Mouse (Mus musculus): ENCODE data around the gene Zfp668.
"Not testable (repeated sequence)": the region's sequence is repeated elsewhere in the genome, so short reads cannot be mapped to it uniquely, and the experiment has no call there.

The Zfp668 gene

DNA sequence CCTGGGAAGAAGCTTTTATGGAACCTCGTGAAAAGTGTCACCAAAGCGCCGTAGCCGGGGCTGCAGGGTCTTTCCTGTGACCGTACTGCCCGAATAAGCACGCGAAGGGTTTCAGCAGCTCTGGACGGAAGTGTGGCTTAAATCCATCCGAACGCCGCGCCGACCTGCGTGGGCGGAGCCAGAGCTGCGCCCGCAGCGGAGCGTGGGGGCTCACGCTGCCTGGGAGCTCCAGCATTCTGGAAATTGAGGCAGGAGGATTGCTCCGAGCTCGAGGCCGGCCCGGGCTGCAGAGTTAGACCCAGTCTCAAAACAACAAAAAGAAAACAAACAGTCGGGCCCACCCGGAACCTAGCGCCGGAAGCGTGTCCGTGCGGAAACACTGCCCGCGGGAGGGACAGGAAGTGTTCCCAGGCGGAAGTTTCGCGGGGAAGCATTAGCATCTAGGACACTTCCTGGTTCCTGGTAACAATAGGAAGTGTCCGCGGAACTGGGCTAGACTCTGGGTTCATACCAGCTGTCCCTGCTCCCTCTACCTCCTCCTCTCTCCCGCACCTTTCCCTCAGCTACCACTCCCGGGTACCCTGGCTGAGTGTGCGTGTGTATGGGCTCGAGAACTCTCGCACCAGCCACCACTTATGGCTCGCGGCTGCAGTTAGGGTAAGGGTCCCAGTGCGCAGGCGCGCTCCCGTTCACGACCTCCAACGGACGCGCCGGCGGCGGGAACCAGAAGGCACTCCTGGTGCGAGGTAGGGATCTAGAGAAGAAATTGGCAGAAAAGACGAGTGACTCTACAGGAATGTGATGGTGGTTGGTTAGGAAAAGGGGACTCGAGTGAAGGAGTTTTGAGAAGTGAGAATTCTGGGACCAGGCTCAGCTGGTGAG, at the start of gene Zfp668:
Zfp668 (minus strand) TSS at position 362 of the 882 bp plus-strand sequence.
- DNase-seq, result peak; percentile 93

DNA sequence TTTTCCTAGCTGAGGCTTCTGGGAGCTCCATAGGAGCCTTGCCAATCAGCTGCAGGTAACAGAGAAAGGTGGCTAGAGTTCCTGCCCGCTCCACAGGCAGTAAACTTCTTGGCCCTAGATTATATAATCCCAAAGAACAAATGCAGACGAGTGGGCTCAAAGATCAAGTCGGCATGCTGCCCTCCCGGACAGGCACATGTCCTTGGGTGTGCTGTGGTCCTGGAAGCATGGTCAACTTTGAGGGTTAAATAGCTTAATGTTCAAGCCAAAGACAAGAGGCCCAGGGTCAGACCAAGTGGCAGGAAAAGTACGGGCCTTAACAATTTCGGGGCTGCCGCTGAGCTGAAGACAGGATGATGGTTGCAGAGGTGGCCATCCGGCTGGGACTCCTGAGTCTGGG, 49.4 kb upstream of the Zfp668 start:
- DNase-seq, result peak; percentile 76

DNA sequence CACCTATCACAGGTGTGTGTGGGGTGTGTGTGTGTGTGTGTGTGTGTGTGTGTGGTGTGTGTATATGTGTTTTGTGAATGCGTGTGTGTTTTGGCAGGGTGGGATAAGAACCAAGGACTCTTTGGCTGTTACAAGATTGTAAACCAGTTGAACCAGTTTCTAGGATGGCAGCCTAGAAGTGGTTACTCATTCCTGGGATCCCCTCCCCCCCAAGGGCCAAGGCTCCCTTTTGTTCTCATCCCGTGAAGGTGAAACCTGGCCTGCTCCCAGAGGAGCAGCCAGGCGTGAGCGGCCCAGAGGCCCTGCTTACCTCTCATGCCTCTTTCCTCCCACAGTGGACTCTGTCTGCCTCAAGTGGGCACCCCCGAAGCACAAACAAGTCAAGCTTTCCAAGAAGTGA, 48.6 kb upstream of the Zfp668 start:
- DNase-seq, result peak; percentile 85

DNA sequence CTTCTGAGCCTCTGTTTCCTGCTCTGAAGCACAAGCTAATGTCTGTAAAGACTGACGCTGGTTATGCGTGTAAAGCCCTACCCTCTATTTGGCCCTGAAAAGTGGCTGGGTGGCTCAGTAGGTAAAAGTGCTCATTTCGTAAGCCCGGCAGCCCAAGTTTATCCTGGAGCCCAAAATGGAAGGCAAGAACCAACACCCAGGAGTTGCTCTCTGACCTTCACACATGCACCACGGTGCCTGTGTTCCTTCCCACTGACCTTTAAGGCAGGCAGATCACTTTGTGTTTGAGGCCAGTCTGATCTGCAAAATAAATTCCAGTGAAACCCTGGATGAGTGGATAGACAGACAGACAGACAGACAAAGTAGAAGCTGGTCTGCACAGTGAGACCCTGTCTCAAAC, 47.1 kb upstream of the Zfp668 start:
- DNase-seq, result peak; percentile 44

DNA sequence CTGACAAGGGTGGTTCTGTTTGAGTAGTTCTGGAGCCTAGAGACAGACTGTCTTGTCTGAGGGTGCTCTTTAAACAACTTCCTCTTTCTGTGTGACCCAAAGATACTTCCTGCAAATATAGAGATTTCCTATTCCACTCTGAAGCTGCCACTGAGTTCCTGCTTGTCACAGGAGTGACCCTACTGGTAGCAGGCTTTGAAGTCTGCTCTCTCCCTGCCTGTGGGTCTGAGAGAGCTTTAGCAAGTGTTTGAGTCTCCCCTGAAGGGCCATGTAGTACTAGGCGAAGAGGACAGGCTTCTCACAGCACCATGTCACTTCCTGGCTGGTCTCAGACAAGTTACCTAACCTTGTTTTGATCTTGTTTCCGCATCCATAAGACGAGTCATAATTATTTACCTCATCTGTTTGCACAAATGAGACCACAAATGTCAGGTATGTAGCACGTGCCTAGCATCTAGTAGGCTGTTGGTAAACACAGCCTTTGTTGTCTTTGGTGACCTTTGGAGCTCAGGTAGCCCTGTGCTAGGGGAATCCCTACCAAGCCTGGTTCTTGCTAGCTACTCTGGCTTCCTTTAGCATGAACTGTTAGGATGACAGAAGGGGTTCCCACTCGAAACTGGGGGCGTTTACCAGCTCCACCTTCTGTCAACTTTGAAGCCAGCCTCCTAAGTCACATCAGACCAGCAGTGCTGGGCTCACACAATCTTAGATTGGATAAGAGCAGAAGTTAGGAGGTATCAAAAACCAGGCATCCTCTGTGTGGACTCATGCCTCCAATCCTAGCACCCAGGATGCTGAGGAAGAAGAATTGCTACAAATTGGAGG, 46.0 kb upstream of the Zfp668 start:
- no peak for DNase-seq

DNA sequence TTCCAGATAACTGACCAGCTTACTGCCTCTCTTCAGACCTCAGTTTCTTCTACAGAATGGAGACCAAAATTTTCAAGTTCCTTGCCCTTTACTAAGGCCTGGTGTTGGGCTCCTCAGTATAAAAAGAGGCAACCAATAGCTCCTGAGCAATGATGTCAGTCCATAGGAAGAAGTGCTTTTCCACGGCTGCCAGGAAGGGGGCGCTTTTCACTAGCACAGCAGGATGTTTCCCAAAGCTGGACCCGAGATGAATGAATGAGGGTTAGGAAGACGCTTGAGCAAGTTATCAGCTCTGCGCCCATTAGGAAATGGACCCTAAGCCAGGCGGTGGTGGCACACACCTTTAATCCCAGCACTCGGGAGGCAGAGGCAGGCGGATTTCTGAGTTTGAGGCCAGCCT, 44.9 kb upstream of the Zfp668 start:
- peak; percentile 53 for DNase-seq

DNA sequence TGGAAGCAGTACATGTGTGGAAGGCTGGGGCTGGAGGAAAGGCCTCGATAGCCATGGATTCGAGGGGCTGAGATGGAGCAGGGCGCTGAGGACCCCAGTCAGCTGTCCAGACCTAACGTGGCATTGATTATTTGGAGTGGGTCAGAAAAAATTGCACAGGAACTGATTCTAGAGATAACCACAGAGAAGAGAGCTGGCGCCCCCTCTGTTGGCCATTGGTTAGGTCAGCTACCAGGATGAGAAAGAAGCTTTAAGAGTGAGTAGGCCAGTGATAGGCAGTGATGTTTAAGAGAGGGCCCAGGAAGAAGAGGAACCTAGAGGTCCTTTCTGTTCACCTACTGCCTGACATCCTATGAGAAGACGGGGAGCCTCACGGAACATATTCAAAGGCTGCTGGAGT, 42.7 kb upstream of the Zfp668 start:
- peak; percentile 36 for DNase-seq

DNA sequence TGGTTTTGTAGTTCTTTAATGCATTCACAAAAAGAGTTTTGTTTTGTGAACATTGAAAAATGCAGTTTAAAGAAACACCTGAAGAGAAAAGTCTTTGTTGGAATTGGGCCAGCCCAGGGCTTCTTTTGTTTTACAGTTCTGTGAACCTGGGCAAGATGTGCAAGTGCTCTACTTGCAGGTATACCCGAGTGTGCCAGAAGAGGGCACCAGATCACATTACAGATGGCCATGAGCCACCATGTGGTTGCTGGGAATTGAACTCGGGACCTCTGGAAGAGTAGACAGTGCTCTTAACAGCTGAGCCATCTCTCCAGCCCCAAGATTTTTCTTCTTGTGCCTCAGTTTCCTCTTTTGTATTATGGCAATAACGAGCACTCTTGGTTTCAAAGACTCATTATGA, 41.6 kb upstream of the Zfp668 start:
- DNase-seq, result peak; percentile 75

DNA sequence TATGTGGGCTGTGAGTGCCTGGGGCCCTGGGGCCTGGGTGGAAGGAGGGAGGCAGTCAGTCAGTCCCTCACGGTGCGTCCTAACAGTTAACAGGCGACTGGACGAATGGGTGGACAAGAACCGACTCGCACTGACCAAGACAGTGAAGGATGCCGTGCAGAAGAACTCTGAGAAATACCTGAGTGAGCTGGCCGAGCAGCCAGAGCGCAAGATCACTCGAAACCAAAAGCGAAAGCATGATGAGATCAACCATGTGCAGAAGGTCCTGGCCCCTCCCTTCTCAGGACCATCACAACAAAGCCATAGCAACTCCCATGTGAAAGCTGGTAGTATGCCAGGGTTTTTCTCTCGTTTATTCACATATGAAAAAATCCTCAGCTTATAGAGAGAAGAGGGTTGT, 38.7 kb upstream of the Zfp668 start:
- no peak for DNase-seq

DNA sequence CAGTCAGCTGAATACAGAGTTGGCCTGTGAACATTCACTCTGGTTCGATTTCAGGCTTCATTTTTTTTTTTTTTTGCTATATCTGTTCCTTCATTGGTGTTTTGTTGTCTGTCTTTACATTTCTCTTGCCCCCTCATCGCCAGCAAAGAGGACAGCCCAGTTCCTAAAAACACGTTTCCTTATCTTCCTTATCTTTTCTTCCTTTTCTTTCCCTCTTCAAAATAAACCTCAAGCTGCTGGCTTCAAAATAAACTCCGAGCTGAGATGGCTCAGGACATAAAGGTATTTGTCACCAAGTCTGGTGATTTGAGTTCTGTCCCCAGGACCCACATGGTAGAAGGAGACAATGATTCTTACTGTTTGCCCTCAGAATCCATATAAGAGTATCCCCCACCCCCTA, 36.3 kb upstream of the Zfp668 start:
- DNase-seq, result no peak

DNA sequence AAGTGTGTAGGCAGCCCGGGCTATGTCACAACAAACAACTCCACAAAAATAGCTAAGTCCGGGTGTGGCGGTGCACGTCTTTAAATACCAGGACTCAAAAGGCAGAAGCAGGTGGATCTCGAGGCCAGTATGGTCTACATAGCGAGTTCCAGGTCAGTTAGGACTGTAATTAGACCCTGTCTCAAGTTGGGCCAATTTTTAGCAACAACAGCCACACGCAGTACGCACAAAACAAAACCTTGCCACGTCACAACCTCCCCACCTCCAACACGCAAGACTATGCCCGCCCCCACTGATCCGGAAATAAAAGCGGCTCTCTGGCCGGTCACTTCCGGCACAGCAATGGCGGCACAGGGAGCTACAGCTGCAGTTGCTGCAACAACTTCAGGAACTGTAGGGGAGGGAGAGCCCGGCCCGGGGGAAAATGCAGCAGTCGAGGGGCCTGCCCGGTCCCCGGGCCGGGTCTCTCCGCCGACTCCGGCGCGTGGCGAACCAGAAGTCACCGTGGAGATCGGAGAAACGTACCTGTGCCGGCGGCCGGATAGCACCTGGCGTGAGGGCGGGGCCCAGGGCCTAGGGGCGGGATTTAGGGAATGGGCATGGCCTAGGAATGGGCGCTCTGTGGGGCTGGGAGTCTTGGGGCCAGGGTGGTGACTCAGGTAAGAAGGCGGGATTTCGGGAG, 35.7 kb upstream of the Zfp668 start, which contains the start of gene Kat8:
Kat8 (plus strand) TSS at position 327 of the 682 bp plus-strand sequence.
- peak; percentile 94 for DNase-seq

DNA sequence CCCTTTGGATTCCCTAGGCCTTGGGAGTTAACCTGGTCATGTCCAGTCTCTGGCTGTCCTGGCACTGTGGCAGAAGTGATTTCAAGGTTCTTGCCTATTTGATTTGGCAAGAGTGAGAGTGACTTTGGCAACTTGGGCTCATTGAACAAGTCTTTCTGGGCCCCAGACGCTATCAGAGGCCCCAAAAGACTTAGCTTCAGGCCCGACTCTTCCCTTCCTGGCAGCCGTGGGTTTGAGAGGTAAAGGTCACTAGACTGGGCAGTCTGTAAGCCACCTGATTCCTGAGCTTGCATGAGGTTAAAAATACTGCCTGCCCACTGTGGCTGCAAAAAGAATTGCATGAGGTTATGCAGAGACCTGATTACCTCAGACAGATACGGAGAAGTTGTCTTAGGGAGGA, 32.0 kb upstream of the Zfp668 start:
- DNase-seq, result no peak

DNA sequence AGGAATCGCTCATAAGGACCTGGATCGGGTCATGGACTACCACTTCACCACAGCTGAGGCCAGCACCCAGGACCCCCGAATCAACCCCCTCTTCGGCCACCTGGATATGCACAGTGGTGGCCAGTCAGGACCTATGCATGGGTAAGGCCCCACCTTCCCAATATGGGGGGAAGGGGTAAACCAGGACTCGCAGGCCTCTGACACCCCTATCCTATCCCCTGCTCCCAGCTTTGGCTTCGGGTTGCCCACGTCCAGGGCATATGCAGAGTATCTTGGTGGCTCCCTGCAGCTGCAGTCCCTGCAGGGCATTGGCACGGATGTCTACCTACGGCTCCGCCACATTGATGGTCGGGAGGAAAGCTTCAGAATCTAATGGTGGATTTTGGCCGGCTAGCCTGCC, 31.3 kb upstream of the Zfp668 start:
- no peak for DNase-seq

DNA sequence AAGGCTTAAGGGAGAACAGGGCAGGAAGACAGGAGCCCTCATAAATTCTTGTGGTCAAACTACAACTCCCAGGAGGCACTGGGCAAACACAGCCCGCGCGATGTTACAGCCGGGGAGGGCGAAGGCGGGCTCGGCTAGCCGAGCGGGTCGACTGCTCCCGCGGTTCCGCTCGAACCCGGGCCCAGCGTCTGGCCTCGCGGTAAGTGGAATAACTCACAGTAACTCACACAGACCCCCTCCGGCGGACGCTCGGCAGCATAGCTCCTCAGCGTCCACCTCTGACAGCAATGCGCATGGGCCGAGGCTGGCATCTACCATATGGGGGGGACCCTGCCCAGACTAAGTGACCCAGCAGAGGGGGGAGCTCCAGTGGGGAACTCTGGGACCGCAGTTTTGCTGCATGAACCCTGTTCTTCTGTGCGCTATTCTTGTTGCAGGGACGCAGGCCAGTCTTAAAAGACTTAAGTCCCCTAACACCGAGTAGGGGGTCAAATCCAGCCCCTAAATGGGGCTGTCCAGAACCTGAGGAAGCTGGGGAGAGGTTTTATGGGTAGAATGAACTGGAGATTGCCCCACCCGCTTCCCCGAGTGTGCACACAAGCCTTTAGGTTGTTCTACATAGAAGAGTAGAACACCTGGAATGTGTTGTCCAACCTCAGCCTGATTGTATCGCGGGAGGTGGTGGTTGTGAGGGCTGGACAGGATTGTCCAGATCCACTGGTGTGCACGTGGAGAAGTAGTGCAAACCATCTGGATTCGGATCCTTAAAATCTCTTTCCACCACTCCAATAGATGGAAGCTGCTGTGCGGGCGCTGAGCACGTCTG, 27.6 kb upstream of the Zfp668 start, which contains the start of gene Bckdk:
Bckdk (plus strand) TSS at position 112 of the 826 bp plus-strand sequence.
- peak; percentile 73 for DNase-seq

DNA sequence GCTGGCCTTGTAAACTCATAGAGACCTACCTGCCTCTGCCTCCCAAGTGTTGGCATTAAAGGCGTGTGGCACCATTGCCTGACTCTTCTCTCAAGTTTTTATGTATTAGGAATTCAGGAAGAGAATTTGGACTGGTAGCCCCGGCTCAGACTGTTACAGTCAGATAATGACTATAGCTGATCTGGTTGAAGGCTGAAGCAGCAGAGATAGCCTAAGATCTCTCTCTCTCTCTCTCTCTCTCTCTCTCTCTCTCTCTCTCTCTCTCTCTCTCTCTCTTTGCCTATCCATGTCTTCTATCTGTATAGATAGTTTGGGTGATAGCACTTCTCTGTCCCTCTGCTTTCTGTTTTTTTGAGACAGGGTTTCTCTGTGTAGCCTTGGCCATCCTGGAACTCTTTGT, 25.1 kb upstream of the Zfp668 start:
- no peak for DNase-seq

DNA sequence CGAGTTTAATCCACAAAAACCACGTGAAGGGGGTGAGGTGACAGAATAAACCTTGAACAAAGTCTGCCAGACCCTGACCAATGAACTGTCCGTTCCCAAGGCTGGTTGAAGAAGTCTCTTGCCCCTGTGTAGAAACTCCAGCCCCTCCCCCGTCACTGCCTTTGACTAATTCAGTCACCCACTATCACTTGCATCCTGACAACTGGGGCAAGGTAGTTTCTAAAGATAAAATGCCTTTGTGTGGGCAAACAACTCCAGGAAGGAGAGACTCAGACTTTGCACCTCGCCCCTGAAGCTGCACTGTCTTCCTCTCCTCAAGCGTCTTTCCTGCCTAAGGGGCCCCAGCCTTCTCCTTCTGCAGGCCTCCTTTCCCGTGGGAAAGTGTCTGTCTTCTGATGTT, 23.4 kb upstream of the Zfp668 start:
- no peak for DNase-seq

DNA sequence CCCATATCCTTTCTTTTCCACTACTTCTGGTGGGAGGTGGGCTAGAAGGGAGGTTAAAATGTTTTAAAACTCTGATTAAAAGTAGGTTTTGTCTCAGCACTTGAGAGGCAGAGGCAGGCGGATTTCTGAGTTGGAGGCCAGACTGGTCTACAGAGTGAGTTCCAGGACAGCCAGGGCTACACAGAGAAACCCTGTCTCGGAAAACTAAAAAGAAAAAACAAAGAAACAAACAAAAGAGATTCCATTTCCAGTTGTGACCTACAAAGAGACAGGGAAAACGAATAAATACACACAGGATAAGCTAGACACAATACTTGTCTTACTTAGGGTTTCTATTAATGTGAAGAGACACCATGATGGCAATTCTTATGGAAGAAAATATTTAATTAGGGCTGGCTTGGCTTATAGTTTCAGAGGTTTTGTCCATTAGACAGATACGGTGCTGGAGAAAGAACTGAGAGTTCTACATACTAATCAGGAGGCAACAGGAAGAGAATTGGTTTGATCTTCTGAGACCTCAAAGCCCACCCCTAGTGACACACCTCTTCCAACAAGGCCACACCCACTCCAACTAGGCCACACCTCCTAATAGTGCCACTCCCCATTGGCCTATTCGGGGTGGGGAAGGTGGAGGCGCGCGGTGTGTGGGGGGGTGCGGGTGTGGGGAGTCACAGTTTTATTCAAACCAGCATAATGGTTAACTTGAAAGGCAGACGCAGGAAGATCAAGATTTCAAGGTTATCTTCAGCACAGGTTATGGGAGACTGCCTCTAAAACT, 21.7 kb upstream of the Zfp668 start:
- no peak for DNase-seq

DNA sequence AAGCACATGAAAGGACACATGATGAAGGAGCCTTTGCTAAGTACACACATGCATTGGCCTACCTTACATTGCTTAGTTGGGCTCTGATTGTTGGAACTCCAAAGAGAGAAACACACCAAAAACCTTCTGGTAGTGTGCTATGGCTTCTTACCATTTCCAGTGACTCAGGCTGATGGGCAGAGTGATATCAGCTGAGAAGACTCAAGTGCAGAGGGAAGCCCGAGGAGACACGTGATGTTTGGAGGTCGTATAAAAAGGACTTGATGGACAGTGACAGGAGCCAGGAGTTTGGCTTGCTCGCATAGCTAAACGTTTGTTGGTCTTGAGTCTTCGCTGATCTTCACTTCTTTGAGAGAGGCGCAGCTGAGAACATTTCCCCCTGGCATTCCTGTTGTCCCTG, 20.9 kb upstream of the Zfp668 start:
- no peak for DNase-seq

DNA sequence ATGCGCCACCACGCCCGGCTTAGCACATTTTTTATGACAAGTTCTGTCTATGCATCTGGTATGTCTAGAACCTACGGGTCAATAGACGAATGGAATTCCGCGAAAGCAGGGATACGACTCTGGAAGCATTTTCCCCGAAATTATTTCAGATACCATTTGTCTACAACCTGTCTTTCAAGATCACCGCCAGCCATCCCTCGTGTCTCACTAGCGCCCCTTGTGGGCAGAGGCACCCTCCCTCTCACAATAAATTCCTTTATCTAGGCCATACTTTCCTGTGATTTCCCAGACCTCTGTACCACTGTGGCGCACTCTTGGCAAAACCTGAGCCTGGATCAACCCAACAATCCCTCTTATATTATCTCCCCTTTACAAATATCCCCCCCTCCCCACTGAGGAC, 19.8 kb upstream of the Zfp668 start:
- peak; percentile 59 for DNase-seq

DNA sequence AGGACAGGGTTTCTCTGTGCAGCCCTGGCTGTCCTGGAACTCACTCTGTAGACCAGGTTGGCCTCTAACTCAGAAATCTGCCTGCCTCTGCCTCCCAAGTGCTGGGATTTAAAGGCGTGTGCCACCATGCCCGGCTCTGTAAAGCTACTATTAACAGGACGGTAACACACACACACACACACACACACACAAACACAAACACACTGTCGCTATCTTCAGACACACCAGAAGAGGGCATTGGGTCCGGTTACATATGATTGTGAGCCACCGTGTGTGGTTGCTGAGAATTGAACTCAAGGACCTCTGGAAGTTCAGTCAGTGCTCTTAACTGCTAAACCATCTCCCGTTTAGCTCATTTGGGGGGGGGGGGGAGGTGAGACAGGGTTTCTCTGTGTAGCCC, 19.3 kb upstream of the Zfp668 start:
- DNase-seq, result not testable (repeated sequence)

DNA sequence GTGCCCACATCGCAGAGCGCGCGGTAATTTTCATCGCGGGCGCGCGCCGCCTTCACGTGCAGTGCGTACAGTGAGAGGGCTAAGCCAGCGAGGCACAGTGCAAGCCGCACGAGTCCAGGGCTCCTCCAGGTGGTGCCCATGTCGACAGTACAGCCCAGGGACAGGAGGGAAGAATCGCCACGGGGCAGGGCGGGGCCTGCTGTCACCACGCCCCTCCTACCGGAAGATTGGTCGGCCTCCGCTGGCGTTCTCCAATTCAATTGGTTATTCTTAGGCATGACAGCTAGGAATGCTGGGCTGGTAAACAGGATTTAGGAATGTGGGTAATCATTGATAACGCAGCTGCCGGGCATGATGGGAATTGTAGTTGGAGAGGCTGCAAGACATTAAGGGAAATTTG, 18.8 kb upstream of the Zfp668 start, which contains the start of the genes Gm21974 and Vkorc1:
Gm21974 (minus strand) TSS at position 13 of the 400 bp plus-strand sequence.
Vkorc1 (minus strand) TSS at position 176 of the 400 bp plus-strand sequence.
- DNase-seq, result peak; percentile 98
